Mouse (Mus musculus) granulocyte monocyte progenitor cell, adult 5-6 weeks (primary cell): ENCODE measurements around the gene Gria2. TPM values are rescaled to one million over a fixed set of nuclear protein-coding genes. Genes with fewer than 3 reads are reported as not detected.

ENCODE experiments used
- ATAC-seq: replicated peaks from 2 replicates; pipeline ENCODE4 v1.8.0; 2016; ENCODE audit warnings: mild to moderate bottlenecking, moderate TSS enrichment, inconsistent platforms; ENCODE audit not compliant: poor library complexity, severe bottlenecking
- total RNA-seq, 2 experiments: library from RNA; stranded (forward) in 1 of 2; stranded (reverse) in 1 of 2; fragments of 200-712, 200-1000 nt in 1 of 2; fragments of >200 nt in 1 of 2; fragmentation: Nextera tagmentation in 1 of 2; gene quantifications; 2 replicates each; pipeline ENCODE4 v1.2.3; 2014 to 2017

Gria2 gene
- total RNA-seq, 2 experiments from 2014 or later, result not detected

DNA sequence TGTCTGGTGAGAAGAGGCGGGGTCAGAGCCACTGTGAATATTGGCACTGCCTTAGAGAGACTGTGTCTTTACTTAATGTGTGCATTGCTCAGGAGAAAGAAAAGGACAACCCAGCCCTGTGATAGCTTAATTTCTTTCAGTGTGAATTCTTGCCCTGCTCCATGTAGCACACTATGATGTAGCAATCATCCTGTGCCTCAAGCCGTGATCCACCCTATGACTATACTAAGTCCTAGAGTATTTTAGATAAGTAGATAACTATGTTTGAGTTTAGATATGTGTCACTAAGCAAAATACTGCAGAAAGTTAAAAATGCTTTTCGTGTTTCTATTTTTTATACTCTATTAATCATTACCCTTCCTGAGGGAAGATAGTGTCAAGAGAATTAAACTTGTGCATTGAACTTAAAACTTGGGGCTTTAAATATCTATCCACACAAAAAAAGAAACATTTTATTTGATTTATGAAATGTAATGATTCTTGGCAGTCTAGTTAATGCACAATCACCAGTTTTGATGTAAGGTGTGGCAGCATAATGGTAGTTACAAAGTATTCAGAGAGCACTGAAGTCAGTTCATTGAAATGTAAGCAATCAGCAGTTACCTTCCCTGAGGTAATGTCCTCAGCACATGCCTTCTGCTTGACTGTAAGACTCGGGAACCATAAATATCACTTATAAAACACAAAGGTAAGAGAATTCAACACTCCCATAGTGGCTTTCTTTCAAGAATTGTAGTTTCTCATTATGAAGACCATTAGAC, 22.1 kb downstream of the Gria2 start:
- no peak for ATAC-seq

DNA sequence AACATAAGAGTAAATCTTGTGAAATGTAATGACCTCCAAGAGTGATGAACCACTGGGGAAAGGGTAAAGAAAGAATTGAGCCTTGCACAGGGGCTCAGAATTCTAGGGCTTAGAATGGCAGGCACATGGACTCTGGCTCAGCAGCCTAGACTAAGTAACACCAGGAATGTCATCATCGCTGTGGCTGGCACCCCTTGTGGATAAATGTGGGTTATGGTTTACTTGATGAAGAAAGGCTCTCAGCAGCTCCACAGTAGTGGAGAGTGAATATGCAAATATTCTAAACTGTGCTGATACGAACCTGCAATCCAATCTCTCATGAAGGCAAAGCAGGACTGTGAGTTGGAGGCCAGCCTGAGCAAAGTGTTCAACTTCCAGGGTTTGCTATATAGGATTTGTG, 26.0 kb downstream of the Gria2 start:
- no peak for ATAC-seq

GRCm38 (mm10) chr3:80775971-80776370, 26.7 kb downstream of the Gria2 start:
- no peak for ATAC-seq

GRCm38 (mm10) chr3:80774005-80774764, 28.4 kb downstream of the Gria2 start:
- ATAC-seq, result no peak

DNA sequence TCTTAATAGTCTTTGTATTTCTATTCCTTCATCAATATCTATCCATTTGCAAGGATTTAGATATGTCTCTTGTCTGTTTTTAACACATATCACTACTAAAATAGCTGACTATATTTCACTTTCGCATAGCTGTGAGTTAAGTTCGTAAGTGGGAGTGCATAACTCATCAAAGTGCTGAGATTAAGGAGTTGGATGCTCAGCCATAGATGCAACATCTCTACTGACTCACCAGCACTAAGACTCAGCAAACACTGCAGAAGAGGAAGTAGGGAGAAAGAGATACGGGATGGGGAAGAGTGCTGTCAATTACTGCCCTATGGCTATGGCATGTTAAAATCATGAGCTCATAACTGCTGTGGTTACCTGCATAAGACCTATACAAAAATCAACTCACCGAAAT, 29.4 kb downstream of the Gria2 start:
- no peak for ATAC-seq

GRCm38 (mm10) chr3:80769506-80770235, 33.0 kb downstream of the Gria2 start:
- no peak for ATAC-seq

GRCm38 (mm10) chr3:80758955-80759354, 43.7 kb downstream of the Gria2 start:
- no peak for ATAC-seq

DNA sequence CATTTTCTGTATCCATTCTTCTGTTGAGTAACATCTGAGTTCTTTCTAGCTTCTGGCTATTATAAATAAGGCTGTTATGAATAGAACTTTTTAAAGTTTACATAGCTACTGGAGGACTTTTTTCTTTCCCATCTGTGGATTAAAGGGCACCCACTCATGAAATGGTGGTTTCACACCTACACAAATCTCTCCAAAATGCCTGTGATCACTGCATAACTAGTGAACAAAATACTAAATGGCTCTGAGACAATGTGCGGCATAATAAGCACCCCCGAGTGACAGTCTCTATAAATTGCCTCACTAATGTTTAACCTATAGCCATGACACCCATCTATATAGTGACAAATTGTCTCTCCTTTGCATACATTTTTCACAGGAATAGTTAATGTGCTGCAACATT, 44.3 kb downstream of the Gria2 start:
- ATAC-seq, result no peak

- no peak for ATAC-seq
Observed at GRCm38 (mm10) chr3:80750786-80751185, 51.8 kb downstream of the Gria2 start.

GRCm38 (mm10) chr3:80725205-80725604, 77.4 kb downstream of the Gria2 start:
- ATAC-seq, result no peak

DNA sequence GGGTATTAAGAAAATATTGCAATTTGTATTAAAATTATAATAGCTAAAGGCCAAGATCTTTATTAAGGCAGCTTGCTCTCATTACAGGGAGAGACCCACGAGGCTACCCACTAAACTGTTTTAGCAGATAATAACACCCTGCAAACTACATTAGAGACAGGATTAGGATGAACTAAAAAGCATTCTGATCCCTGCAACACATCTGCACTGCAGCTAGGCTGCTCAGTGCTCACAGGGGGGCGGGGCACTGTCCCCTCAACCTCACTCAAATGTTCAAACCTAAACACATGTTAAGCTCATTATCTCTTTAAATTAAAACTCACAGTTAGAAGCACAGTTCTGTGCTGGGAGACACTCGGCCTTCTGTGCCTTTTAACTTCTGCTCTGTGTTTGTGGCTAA, 89.5 kb downstream of the Gria2 start:
- ATAC-seq, result no peak

DNA sequence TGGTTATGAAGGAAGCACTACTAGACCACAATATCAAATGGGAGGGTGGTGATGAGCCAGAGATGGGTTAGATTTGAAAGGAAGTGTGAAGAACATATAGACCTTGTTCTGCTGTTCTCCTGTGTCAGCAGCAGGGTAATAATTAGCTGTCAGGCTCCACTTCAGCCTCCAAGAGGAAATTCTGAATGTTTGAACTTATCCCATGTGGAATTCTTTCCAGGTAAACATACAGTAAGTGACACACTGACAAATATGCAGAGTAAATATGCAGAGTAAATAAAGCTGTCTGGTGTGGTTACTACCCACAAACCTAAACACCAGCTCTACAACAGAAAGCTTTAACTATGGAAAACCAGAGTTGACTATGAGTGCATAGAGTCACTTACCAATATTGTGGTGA, 93.6 kb downstream of the Gria2 start:
- no peak for ATAC-seq

GRCm38 (mm10) chr3:80702173-80702572, 100.5 kb downstream of the Gria2 start:
- ATAC-seq, result no peak

- ATAC-seq, result no peak
Observed at GRCm38 (mm10) chr3:80697523-80697922, 105.1 kb downstream of the Gria2 start.

DNA sequence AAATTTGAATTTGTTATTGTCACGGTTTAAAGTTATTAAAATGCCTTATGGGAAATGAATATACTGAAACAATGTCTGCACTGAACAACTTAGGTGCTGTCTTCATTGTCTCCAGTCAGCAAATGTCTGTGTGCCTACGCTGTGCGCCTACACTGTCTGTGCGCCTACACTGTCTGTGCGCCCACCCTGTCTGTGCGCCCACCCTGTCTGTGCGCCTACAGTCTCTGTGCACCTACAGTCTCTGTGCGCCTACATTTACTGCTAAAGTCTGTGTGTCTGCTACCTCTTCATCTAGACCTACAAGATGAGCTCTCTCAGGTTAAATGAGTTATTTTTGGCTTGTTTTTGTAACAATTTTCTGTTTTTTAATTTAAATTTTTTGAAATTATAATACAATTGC, 107.7 kb downstream of the Gria2 start:
- ATAC-seq, result no peak

DNA sequence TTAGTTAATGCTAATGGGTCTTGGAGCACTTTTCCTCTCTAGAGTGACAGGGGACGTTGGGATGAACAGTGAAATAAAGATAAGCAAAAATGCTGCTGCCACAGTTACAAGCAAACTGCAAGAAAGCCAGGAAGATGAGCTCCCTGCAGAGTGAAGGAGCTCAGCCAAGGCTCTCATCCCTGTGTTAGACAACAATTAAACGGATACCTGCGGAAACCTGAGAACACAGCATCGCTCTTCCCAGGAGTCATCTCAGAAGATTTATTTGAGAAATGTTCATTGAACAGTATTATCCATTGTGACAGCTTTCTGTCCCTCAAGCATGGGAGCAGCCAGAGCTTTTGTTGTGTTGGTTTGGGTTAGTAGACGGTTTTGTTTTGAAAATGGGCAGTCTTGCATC, 137.5 kb downstream of the Gria2 start:
- no peak for ATAC-seq

DNA sequence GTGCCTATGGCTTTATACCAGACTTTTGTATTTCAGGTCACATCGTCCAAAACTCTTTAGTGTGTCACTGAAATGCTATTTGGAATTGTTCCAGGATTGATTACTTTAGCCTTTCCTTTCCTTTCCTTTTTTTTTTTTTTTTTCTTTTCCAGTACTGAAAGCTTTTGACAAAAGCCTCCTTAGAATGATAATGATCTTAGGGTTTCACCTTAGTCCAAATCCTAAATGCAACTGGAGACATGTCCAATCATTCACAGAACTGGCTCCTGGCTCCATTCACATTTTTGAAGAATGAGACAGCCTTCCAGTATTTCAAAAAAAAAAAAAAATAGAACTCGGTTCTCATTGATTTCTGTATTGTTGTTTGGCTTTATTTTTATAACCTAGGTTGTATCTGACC, 139.3 kb downstream of the Gria2 start:
- ATAC-seq, result no peak

DNA sequence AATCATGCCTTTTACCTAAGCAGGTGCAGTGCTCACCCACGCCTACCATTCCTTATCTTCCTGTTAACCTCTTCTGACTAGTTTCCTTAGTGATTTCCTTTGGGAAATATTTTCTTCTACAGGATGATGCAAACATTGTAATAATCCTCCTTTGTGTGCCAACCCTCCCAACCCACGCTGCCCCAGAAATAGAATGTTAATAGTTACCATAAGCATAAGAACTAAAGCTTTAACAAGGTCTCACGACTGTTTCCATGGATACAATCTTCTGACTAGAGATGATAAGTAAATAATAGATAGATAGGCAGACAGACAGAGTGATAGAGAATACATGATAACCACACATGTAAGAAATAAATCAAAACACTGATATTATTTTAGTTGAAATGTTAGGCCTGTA, 140.8 kb downstream of the Gria2 start:
- ATAC-seq, result no peak

DNA sequence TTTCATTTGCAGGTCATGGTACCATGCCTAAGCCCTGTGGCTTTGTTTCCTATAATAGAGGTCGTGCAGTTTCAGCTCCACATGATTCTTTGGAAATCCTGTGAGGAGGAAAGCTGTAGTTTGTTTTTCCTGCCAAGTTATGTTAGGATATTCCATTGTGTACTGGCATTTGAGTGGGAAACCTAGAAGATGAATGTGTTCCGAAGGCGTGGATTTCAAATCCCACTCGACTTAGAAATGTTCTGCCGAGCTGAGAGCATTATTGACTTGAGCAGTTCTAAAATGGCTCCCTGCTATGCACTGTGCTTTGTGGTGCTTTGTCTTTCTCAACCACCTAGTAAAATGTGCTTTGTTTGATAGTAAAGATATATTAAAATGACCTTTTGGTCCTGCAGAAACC, 150.4 kb downstream of the Gria2 start:
- ATAC-seq, result no peak
